In genomic region chr8:10155075-10155474, GRCm38 (mm10) we compare ENCODE assay signal across 18 mouse cellular contexts. TPM values are rescaled to one million over a fixed set of nuclear protein-coding genes. Genes with fewer than 3 reads are reported as not detected.
A peak's percentile ranks its signal among the peaks of the same experiment; 100 is the strongest.
DNase-seq lines count a peak whose midpoint lies in the region; ATAC-seq and TF ChIP-seq lines count a peak whose summit lies in the region.
"Had no signal": no experiment of that assay in that cellular context is flagged by ENCODE, and none has a peak within 500 bp of the region (broad histone marks: within the 10 kb centered on the region; RNA-seq: fewer than 3 reads in every experiment).

No protein-coding gene starts in this region.

- no peak overlapping the region for H3K9ac ChIP-seq in embryonic facial prominence, embryonic 14.5 days (ENCODE audit: low read depth, low read length)
- H3K9ac ChIP-seq in forebrain, embryonic 15.5 days (replicated peaks) = no peak overlapping the region
- no peak overlapping the region for H3K9ac ChIP-seq in hindbrain, postnatal 0 days (replicated peaks; ENCODE audit: low read length)
- peak overlapping the region; percentile 79 for H3K9ac ChIP-seq in neural tube, embryonic 13.5 days
- H3K9ac ChIP-seq: embryonic facial prominence, embryonic 12.5 days; heart, embryonic 12.5 days had no signal

- peak overlapping the region; percentile 91; the same call in 1 of the 2 replicates for H3K4me2 ChIP-seq in embryonic facial prominence, embryonic 14.5 days (ENCODE audit: low read depth, low read length)
- peak overlapping the region; percentile 80 for H3K4me2 ChIP-seq in forebrain, embryonic 15.5 days (replicated peaks)
- H3K4me2 ChIP-seq in hindbrain, postnatal 0 days (ENCODE audit: low read depth, low read length) = peak overlapping the region; percentile 62
- peak overlapping the region; percentile 67 for H3K4me2 ChIP-seq in neural tube, embryonic 13.5 days

- no peak for ATAC-seq in embryonic facial prominence, embryonic 14.5 days (ENCODE audit: low read depth)
- no peak for ATAC-seq in forebrain, embryonic 15.5 days (replicated peaks)
- no peak for ATAC-seq in hindbrain, postnatal 0 days
- no peak for ATAC-seq in neural tube, embryonic 13.5 days (ENCODE audit: low read depth)

- no peaks in the 10 kb centered on the region for H3K36me3 ChIP-seq in embryonic facial prominence, embryonic 14.5 days (ENCODE audit: control insufficient read depth, insufficient read depth, low read length)
- no peaks in the 10 kb centered on the region for H3K36me3 ChIP-seq in forebrain, embryonic 15.5 days
- H3K36me3 ChIP-seq in hindbrain, postnatal 0 days (ENCODE audit: insufficient read depth, low read length) = no peaks in the 10 kb centered on the region
- no peaks in the 10 kb centered on the region for H3K36me3 ChIP-seq in neural tube, embryonic 13.5 days
- H3K36me3 ChIP-seq: embryonic facial prominence, embryonic 12.5 days; heart, embryonic 12.5 days had no signal

- WGBS in embryonic facial prominence, embryonic 14.5 days = 94% methylated on average over 16 of the region's 16 CpGs
- WGBS in forebrain, embryonic 15.5 days = 93% methylated on average over 16 of the region's 16 CpGs
- 86% methylated on average over 16 of the region's 16 CpGs for WGBS in hindbrain, postnatal 0 days
- 94% methylated on average over 16 of the region's 16 CpGs for whole genome bisulfite sequencing in neural tube, embryonic 13.5 days

- no peak; the same call in 1 of the 2 replicates for TF ChIP-seq CTCF in hindbrain, postnatal 0 days (IDR thresholded peaks at IDR 0.05; ENCODE audit: low read depth)

- no peak overlapping the region for H3K4me3 ChIP-seq in embryonic facial prominence, embryonic 14.5 days (ENCODE audit: low read depth, low read length)
- H3K4me3 ChIP-seq in forebrain, embryonic 15.5 days = peak overlapping the region; percentile 84
- peak overlapping the region; percentile 61 for H3K4me3 ChIP-seq in hindbrain, postnatal 0 days (ENCODE audit: low read length)
- H3K4me3 ChIP-seq in neural tube, embryonic 13.5 days = peak overlapping the region; percentile 69

- no peaks in the 10 kb centered on the region for H3K9me3 ChIP-seq in embryonic facial prominence, embryonic 14.5 days (ENCODE audit: control insufficient read depth, low read length)
- H3K9me3 ChIP-seq in forebrain, embryonic 15.5 days = no peaks in the 10 kb centered on the region
- H3K9me3 ChIP-seq in hindbrain, postnatal 0 days (ENCODE audit: low read length) = no peaks in the 10 kb centered on the region
- no peaks in the 10 kb centered on the region for H3K9me3 ChIP-seq in neural tube, embryonic 13.5 days
- H3K9me3 ChIP-seq: embryonic facial prominence, embryonic 12.5 days had no signal

- 0 out of 2 replicates have a peak, but pooled peaks cover 3% of the 10 kb centered on the region for H3K4me1 ChIP-seq in embryonic facial prominence, embryonic 14.5 days (ENCODE audit: control insufficient read depth, insufficient read depth, low read length)
- H3K4me1 ChIP-seq in forebrain, embryonic 15.5 days = peaks cover 17% of the 10 kb centered on the region
- H3K4me1 ChIP-seq in hindbrain, postnatal 0 days (ENCODE audit: insufficient read depth, low read length) = peaks cover 12% of the 10 kb centered on the region; the same call in 1 of the 2 replicates
- peaks cover 43% of the 10 kb centered on the region for H3K4me1 ChIP-seq in neural tube, embryonic 13.5 days (replicated peaks)
- H3K4me1 ChIP-seq: embryonic facial prominence, embryonic 12.5 days had no signal

- H3K27me3 ChIP-seq in embryonic facial prominence, embryonic 14.5 days (replicated peaks; ENCODE audit: control insufficient read depth, insufficient read depth, low read length) = peaks cover 13% of the 10 kb centered on the region
- no peaks in the 10 kb centered on the region for H3K27me3 ChIP-seq in forebrain, embryonic 15.5 days
- H3K27me3 ChIP-seq in hindbrain, postnatal 0 days (ENCODE audit: insufficient read depth, low read length) = no peaks in the 10 kb centered on the region
- peaks cover 44% of the 10 kb centered on the region for H3K27me3 ChIP-seq in neural tube, embryonic 13.5 days

- no peak overlapping the region for H3K27ac ChIP-seq in embryonic facial prominence, embryonic 14.5 days (replicated peaks; ENCODE audit: low read depth, low read length)
- H3K27ac ChIP-seq in forebrain, embryonic 15.5 days (replicated peaks) = no peak overlapping the region
- no peak overlapping the region for H3K27ac ChIP-seq in hindbrain, postnatal 0 days
- H3K27ac ChIP-seq in neural tube, embryonic 13.5 days (replicated peaks) = no peak overlapping the region
- H3K27ac ChIP-seq: embryonic facial prominence, embryonic 12.5 days had no signal

- DNase-seq in embryonic facial prominence, embryonic 14.5 days (ENCODE audit: low spot score) = no peak
- peak; percentile 18 for DNase-seq in hindbrain, postnatal 0 days (ENCODE audit: low spot score)
- DNase-seq in ovary, adult 18-20 months (ENCODE audit: low spot score) = no peak
- DNase-seq in right cerebral cortex, postnatal 4 days = no peak
- DNase-seq in spleen, adult 18-20 months = no peak
- DNase-seq in left cerebral cortex, adult 8-10 months (ENCODE audit: low spot score in 2 of 2) = no peak
- DNase-seq: cerebellum, adult 9-11 months; gastrocnemius, postnatal 10 days; kidney, adult 8-10 months; liver; lung, adult 2 months; right cerebral cortex, postnatal 14 days; thymus, postnatal 4 days had no signal

RNA-seq across cellular contexts. Expression of gene Myo16, which starts 1.4 kb away (rescaled TPM):
- 0.77 and 0.89 TPM in 2 replicates for polyA plus RNA-seq in embryonic facial prominence, embryonic 14.5 days (2014; fragmentation: Nextera tagmentation; extraction: Ambion mirVana)
- 3.8 and 4.1 TPM in 2 replicates for polyA plus RNA-seq in forebrain, embryonic 15.5 days (2015; fragmentation: Nextera tagmentation; extraction: Ambion mirVana)
- 71.2 and 71.8 TPM in 2 replicates for total RNA-seq in hindbrain, postnatal 0 days (2014; rRNA removed)
- polyA plus RNA-seq in hindbrain, postnatal 0 days (2015; fragmentation: Nextera tagmentation; extraction: Ambion mirVana) = 8.1 and 8.7 TPM in 2 replicates
- polyA plus RNA-seq in neural tube, embryonic 13.5 days (2015; fragmentation: Nextera tagmentation; extraction: Ambion mirVana) = 3.9 and 5.1 TPM in 2 replicates
- 10 to 100 TPM; 27.3 to 32.6 (median 29.7) TPM for total RNA-seq in left cerebral cortex, adult 8-10 months (2022)
- total RNA-seq: megakaryocyte progenitor cell, adult 5-6 weeks had no signal
